Mouse (Mus musculus): ENCODE results near the gene Cyth3.
A peak's percentile ranks its signal among the peaks of the same experiment; 100 is the strongest.

The Cyth3 gene

GRCm38 (mm10) chr5:143705659-143705982 lies 83.4 kb downstream of the Cyth3 start:
- DNase-seq (ENCODE audit: low read depth, low spot score), result no peak

- no peak for DNase-seq (ENCODE audit: low read depth, low spot score)
Observed at GRCm38 (mm10) chr5:143706030-143706821, 84.0 kb downstream of the Cyth3 start.

GRCm38 (mm10) chr5:143706822-143707200 lies 84.6 kb downstream of the Cyth3 start:
- no peak for DNase-seq (ENCODE audit: low read depth, low spot score)

- peak; percentile 50 for DNase-seq (ENCODE audit: low read depth, low spot score)
Observed at GRCm38 (mm10) chr5:143711326-143711725, 89.1 kb downstream of the Cyth3 start.

- DNase-seq (ENCODE audit: low read depth, low spot score), result no peak
Observed at GRCm38 (mm10) chr5:143712011-143712800, 90.0 kb downstream of the Cyth3 start.

- DNase-seq (ENCODE audit: low read depth, low spot score), result no peak
Observed at GRCm38 (mm10) chr5:143721962-143722361, 99.7 kb downstream of the Cyth3 start.

- peak; percentile 43 for DNase-seq (ENCODE audit: low read depth, low spot score)
Observed at GRCm38 (mm10) chr5:143730915-143731314, 108.7 kb downstream of the Cyth3 start.

GRCm38 (mm10) chr5:143731483-143732112 lies 109.4 kb downstream of the Cyth3 start:
- peak; percentile 62 for DNase-seq (ENCODE audit: low read depth, low spot score)

- peak; percentile 97 for DNase-seq (ENCODE audit: low read depth, low spot score)
Observed at GRCm38 (mm10) chr5:143732180-143732891, 110.1 kb downstream of the Cyth3 start, which contains the start of gene Usp42. Usp42 (minus strand) TSS chr5:143732280.

- DNase-seq (ENCODE audit: low read depth, low spot score), result no peak
Observed at GRCm38 (mm10) chr5:143749630-143750208, 127.5 kb downstream of the Cyth3 start.

GRCm38 (mm10) chr5:143755529-143756141 lies 133.4 kb downstream of the Cyth3 start:
- no peak for DNase-seq (ENCODE audit: low read depth, low spot score)

- DNase-seq (ENCODE audit: low read depth, low spot score), result peak; percentile 76
Observed at GRCm38 (mm10) chr5:143757755-143758443, 135.7 kb downstream of the Cyth3 start.

- DNase-seq (ENCODE audit: low read depth, low spot score), result no peak
Observed at GRCm38 (mm10) chr5:143759554-143759953, 137.3 kb downstream of the Cyth3 start.

Measured in CD4-positive helper T cell, adult 2 months (primary cell).